Mouse (Mus musculus) cerebellum, adult 2 months (tissue): Measurements from ENCODE around the gene Syt17. TPM values are rescaled to one million over a fixed set of nuclear protein-coding genes. Genes with fewer than 3 reads are reported as not detected.

Experiments
- DNase-seq, 2 experiments: peaks; one replicate each; pipeline ENCODE4 v3.0.0; 2021
- H3K27ac ChIP-seq: fragments of 200-500 bp; 2 replicates; pipeline ENCODE4 v1.5.1; 2012; ENCODE audit warnings: low read length, control low read depth, inconsistent platforms; ENCODE audit not compliant: insufficient read depth
- H3K27me3 ChIP-seq: fragments of 200-500 bp; 2 replicates; pipeline ENCODE4 v1.6.1; 2012; ENCODE audit warnings: inconsistent platforms, mild to moderate bottlenecking, low read length, moderate library complexity; ENCODE audit not compliant: control insufficient read depth, insufficient read depth
- H3K4me1 ChIP-seq: fragments of 200-500 bp; 2 replicates; pipeline ENCODE4 v1.6.1; 2011; ENCODE audit warnings: low read length; ENCODE audit not compliant: control insufficient read depth, insufficient read depth
- H3K4me3 ChIP-seq: fragments of 200-500 bp; replicated peaks from 2 replicates; pipeline ENCODE3; 2011; ENCODE audit warnings: mild to moderate bottlenecking, low read depth, low read length, control low read depth; ENCODE audit not compliant: insufficient read depth
- CTCF ChIP-seq: fragments of 200-500 bp; IDR thresholded peaks from 2 replicates; pipeline ENCODE4 v1.5.1; 2011; ENCODE audit warnings: low read depth, mild to moderate bottlenecking, control low read depth, low read length, moderate library complexity, borderline replicate concordance; ENCODE audit not compliant: insufficient read depth
- POLR2A ChIP-seq: fragments of 200-500 bp; IDR thresholded peaks from 2 replicates; pipeline ENCODE4 v1.6.1; 2011; ENCODE audit warnings: low read length, control low read depth, borderline replicate concordance; ENCODE audit not compliant: insufficient read depth
- WGBS: fragments of 180-500 bp; shearing (Covaris S2); methylation state at CpG from one replicate; pipeline ENCODE4 v1.1.7; 2018; 5-methylcytosine and 5-hydroxymethylcytosine counted together
- polyA plus RNA-seq: library from polyadenylated mRNA; depleted of rRNA; stranded (reverse); fragments of >200 nt; gene quantifications from 2 replicates; pipeline ENCODE4 v1.2.3, GENCODE M21; 2012

Syt17 gene
- polyA plus RNA-seq, 1 experiment = 9.7 TPM

DNA sequence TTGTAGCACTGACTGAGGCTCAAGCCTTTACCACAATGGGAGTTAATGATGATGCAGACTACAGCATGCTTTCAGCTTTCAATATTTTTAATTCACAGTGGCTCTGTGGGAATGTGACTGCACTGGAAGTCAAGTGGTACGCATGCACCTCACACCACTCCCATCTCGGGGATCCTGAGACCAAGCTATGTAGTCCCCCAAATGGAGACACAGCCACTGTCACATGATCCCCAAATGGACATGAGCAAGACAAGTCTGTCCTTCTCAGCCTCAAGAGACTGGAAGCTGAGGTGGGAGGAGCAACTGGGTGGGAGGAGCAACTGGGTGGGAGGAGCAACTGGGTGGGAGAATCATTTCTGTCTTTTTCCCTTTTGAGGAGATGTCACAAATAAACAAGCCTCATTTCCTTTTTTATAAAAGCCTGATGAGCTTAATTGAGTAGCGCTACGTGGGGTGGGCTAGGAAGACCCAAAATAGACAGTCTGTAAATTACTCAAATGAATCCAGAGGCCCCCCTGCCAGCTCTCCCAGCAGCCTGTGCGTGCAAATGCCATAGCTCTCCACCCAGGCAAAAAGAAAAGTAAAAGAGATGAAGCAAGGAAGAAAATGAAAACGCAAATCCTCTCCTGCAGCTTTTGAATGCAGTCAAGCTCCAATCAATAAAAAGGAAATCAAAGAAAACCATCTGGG lies 28.4 kb downstream of the Syt17 start:
- DNase-seq = no peak
- WGBS = 47% methylated on average over 6 of the region's 6 CpGs
- Histone ChIP-seq H3K4me1 (no peaks in the 10 kb centered on the region), H3K27me3 (no peaks in the 10 kb centered on the region), H3K4me3 (no peak overlapping the region), H3K27ac (no peak overlapping the region)
- TF ChIP-seq CTCF (no peak), POLR2A (no peak)

DNA sequence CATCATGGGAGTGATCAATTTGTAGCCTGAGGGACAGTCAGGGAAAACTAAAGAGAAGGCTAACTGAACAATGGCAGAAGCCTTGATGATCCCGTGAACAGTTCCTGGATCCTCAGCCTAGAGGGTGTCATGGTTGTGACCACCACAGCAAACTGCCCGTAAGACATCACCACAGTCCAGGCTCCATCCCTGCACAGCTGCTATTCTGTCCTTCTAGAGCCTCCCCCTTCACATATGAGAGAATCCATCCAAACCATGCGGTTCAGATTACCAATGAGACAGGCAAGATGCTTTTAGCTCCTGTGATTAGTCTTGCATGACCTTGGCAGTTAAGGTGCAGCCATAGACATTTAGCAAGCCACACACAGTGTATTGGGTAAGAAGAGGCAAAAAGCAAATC lies 33.8 kb downstream of the Syt17 start:
- no peaks in the 10 kb centered on the region for H3K27me3 ChIP-seq
- TF ChIP-seq CTCF = no peak
- no peak for TF ChIP-seq POLR2A
- DNase-seq = no peak
- no peaks in the 10 kb centered on the region for H3K4me1 ChIP-seq
- H3K4me3 ChIP-seq = no peak overlapping the region
- WGBS = 78% methylated on average over 3 of the region's 3 CpGs
- H3K27ac ChIP-seq = no peak overlapping the region

DNA sequence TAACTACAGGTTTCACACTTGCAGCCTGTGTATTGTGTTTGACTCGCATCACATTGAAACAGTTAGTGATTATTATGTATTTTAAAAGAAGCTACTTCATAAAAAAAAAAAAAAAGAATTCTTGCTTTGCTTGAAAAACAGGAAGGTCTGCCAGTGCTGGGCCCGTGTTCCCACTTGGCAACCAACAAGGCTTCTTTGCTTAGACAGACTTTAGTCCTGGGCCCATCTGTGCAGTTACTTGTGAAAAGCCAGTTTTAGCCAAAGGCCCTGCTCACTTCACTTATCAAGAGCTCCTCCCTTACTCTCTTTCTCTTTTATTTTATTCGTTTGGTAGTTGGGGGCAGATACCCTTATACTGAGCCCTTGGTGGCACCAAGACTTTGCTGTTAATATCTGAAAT lies 36.1 kb downstream of the Syt17 start:
- Histone ChIP-seq H3K27ac (no peak overlapping the region), H3K4me1 (no peaks in the 10 kb centered on the region), H3K4me3 (no peak overlapping the region), H3K27me3 (no peaks in the 10 kb centered on the region)
- 39% methylated on average over 3 of the region's 3 CpGs for WGBS
- no peak for DNase-seq
- TF ChIP-seq POLR2A = no peak
- TF ChIP-seq CTCF = no peak

DNA sequence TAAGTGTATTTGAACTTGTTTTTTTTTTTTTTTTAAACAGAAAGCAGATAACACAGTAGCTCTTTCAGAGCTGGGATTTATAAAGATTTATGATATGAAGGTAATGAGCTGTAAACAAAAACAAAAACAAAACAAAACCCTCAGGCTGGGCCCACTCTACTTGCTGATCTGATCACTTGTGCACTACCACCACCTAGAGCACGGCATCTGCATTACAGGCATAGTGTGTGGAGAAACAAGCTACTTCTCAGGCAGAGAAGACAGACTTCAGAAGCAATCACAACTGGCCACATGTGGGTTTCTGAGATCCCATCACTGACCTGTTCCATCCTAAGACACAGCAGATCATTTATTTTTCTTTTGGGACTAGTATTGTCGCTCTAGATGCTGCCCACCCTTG lies 38.6 kb downstream of the Syt17 start:
- Histone ChIP-seq H3K27me3 (no peaks in the 10 kb centered on the region), H3K4me3 (no peak overlapping the region), H3K27ac (no peak overlapping the region), H3K4me1 (no peaks in the 10 kb centered on the region)
- WGBS = 49% methylated on average over 2 of the region's 2 CpGs
- DNase-seq = no peak
- TF ChIP-seq CTCF (peak; percentile 14; the same call in 1 of the 2 replicates), POLR2A (no peak)

DNA sequence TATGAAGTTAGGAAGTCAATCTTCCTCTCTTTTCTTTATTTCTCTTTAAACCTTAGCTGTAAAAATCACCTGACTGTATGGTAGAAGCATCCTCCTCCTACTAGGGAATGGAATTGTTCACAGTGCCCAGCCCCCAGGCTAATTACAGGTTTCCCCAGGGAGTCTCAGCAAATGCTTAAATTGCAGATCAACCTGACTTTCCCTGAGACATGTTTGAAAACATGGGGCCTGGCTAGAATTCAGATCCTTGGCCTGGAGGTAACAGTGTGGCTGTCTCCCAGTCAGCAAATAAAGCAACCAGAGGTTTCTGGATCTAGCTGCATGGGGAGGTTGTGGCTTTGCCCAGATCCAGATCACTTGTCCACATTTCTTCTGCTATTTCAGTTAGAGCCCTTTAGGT lies 42.8 kb downstream of the Syt17 start:
- no peak for DNase-seq
- Histone ChIP-seq H3K4me3 (no peak overlapping the region), H3K4me1 (peaks cover 12% of the 10 kb centered on the region), H3K27me3 (no peaks in the 10 kb centered on the region), H3K27ac (no peak overlapping the region)
- TF ChIP-seq POLR2A (no peak), CTCF (no peak)

DNA sequence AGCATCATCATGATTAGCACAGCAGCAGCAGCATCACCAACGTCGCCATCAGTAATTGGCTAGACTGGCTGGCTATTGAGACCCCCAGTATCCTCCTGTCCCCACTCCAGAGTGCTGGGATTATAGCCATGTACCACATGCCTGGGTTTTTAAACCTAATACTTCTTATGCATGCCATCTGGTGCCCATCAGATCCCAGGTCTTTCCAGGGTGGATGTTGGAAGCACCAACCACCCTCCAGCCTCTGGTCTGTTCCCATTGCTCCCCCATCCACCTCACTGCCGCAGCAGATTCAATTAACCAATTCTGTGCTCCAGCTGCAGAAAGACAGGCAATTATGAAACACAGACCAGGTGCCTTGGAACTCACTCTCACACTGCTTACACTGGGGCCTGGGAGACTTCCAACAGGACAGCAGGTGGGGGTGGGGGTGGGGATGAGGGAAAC lies 45.4 kb downstream of the Syt17 start:
- Histone ChIP-seq H3K27ac (no peak overlapping the region), H3K27me3 (no peaks in the 10 kb centered on the region), H3K4me1 (peaks cover 12% of the 10 kb centered on the region), H3K4me3 (no peak overlapping the region)
- peak; percentile 12 to 17 for DNase-seq
- no peak for TF ChIP-seq CTCF
- no peak for TF ChIP-seq POLR2A
- 31% methylated on average over 3 of the region's 3 CpGs for WGBS

DNA sequence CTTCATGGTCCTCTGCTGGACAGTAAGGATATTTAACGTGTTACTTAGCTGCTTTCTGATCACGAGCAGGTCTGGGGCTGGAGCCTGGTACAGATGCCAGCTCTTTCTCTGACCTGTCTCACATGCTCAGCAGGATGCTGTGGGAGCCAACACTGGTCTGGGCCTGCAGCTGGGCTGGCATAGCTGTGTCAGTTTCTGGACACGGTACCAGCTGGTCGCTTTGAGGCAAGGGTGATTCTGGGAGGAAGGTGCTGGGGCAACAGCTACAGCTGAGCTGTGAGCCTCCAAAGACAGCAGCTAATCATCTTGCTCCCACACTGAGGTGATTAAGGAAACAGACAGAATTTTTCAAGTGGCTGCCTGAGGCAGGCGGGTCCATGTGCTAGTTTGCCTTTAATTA lies 46.1 kb downstream of the Syt17 start:
- no peak overlapping the region for H3K27ac ChIP-seq
- no peaks in the 10 kb centered on the region for H3K27me3 ChIP-seq
- TF ChIP-seq POLR2A (no peak), CTCF (no peak)
- WGBS = 42% methylated on average over 5 of the region's 5 CpGs
- no peak overlapping the region for H3K4me3 ChIP-seq
- peak; percentile 8 to 12 for DNase-seq
- H3K4me1 ChIP-seq = peaks cover 12% of the 10 kb centered on the region

DNA sequence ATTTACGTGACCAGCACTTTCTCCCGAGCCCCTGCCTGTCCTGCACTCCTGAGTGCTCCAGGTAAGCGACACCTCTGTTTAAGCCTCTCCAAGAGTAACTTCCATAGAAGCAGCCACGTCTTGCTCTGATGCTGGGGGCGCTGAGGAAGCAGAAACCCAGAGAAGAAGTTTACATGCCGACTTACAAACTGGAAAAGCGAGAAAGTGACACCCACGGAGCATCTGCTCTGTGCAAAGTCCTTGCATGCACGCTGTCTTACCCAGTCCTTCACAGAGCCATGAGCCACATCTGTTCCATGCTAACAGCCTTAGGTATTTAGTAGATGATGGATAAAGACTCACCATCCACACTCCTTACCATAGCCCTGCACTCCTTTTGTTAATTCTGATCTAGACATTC lies 48.3 kb downstream of the Syt17 start:
- DNase-seq = no peak
- Histone ChIP-seq H3K27me3 (no peaks in the 10 kb centered on the region), H3K27ac (no peak overlapping the region), H3K4me3 (no peak overlapping the region), H3K4me1 (peaks cover 12% of the 10 kb centered on the region)
- TF ChIP-seq CTCF (no peak), POLR2A (no peak)
- WGBS = 90% methylated on average over 9 of the region's 9 CpGs

DNA sequence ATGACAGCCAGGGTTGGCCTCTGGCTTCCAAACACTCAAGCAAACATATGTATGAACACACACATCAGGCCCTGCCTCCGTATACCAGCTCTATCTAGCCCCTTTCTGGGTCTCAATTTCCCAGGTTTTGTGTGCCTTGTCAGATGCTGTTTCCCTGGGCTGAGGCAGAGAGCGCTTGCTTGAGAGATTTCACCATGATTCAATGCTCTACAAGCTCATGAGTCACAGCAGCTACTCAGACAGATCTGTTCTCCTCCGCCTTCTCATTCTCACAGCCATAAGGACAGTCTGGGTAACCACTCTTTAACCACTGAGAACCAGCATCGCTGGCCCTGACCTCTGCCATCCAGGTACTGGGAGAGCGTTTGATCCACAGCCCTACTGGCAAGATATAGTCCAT lies 57.3 kb downstream of the Syt17 start:
- WGBS = 91% methylated on average over 5 of the region's 5 CpGs
- no peaks in the 10 kb centered on the region for H3K4me1 ChIP-seq
- no peaks in the 10 kb centered on the region for H3K27me3 ChIP-seq
- no peak overlapping the region for H3K4me3 ChIP-seq
- no peak for DNase-seq
- TF ChIP-seq CTCF = no peak
- TF ChIP-seq POLR2A = no peak
- H3K27ac ChIP-seq = no peak overlapping the region
